Mouse (Mus musculus) embryonic fibroblast, embryonic 13.5 days (primary cell): ENCODE results near the gene Stpg1.

ENCODE experiments used
- CTCF ChIP-seq: IDR thresholded peaks from 2 replicates; pipeline ENCODE4 v1.5.1; 2011; ENCODE audit warnings: mild to moderate bottlenecking, control low read depth, low read length, moderate library complexity, borderline replicate concordance; ENCODE audit not compliant: insufficient read depth
- POLR2A ChIP-seq: IDR thresholded peaks from 2 replicates; pipeline ENCODE4 v1.6.1; 2011; ENCODE audit warnings: low read depth, mild to moderate bottlenecking, control low read depth, low read length, moderate library complexity

- TF ChIP-seq CTCF, result no peak
- TF ChIP-seq POLR2A, result no peak
Measured at GRCm38 (mm10) chr4:135546793-135547192, 52.2 kb downstream of the Stpg1 start.
